Mouse (Mus musculus): ENCODE results near the gene Adrb1. TPM values are rescaled to one million over a fixed set of nuclear protein-coding genes. Genes with fewer than 3 reads are reported as not detected.
"Not testable (repeated sequence)": the region's sequence is repeated elsewhere in the genome, so short reads cannot be mapped to it uniquely, and the experiment has no call there.

Gene Adrb1
- polyA plus RNA-seq, 1 experiment from 2014 or later, result 4.0 TPM

GRCm38 (mm10) chr19:56750709-56751108 is 28.7 kb downstream of the Adrb1 start:
- Histone ChIP-seq H3K27me3 (no peaks in the 10 kb centered on the region), H3K9me3 (replicated peaks) (no peaks in the 10 kb centered on the region), H3K27ac (no peak overlapping the region), H3K36me3 (no peaks in the 10 kb centered on the region), H3K4me3 (no peak overlapping the region), H3K9ac (no peak overlapping the region), H3K4me2 (no peak overlapping the region), H3K4me1 (replicated peaks) (peaks cover 19% of the 10 kb centered on the region)
- 45% methylated on average over 4 of the region's 4 CpGs for WGBS
- ATAC-seq (replicated peaks; ENCODE audit: insufficient number of reproducible peaks, insufficient read depth, low FRiP score, low read depth), result no peak

DNA sequence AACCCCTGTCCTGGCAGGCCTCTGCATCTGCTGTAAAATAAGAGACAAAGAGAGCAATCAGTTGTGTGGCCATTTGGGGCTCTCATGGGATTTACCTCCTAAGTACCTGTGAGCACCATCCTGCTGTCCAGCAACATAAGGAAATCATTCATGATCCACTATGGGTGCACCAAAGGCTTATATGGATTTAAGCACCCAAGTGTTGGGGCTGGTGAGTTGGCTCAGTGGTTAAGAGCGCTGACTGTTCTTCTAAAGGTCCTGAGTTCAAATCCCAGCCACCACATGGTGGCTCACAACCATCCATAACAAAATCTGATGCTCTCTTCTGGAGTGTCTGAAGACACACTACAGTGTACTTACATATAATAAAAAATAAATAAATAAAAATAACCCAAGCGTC is 32.5 kb downstream of the Adrb1 start:
- ATAC-seq (replicated peaks; ENCODE audit: insufficient number of reproducible peaks, insufficient read depth, low FRiP score, low read depth); H3K4me2 ChIP-seq; H3K36me3 ChIP-seq; H3K27ac ChIP-seq; H3K9ac ChIP-seq; H3K27me3 ChIP-seq; H3K4me3 ChIP-seq; H3K9me3 ChIP-seq (replicated peaks): not testable (repeated sequence)
- 90% methylated on average over 2 of the region's 2 CpGs for WGBS
- peaks cover 15% of the 10 kb centered on the region for H3K4me1 ChIP-seq (replicated peaks)

DNA sequence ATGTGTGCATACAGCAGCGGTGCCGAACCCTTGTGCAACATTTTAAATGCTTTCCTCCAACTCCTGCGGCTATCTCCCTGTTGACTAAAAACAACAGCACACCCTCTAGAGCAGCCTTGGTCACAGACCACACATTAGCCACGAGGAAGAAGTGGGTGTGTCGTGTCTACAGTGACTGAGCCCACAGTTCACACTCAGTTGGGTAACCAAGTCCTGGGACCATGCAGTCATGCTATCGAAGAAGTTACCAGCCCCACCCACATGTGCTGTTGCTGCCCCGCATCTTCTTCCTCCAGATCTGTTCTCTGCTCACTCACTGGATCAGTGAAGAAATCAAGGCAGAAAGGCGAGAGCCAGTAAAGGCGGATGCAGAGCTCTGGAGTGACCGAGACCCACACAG is 34.4 kb downstream of the Adrb1 start:
- no peak for ATAC-seq (replicated peaks; ENCODE audit: insufficient number of reproducible peaks, insufficient read depth, low FRiP score, low read depth)
- no peaks in the 10 kb centered on the region for H3K36me3 ChIP-seq
- 79% methylated on average over 10 of the region's 10 CpGs for WGBS
- H3K4me3 ChIP-seq, result no peak overlapping the region
- H3K9me3 ChIP-seq (replicated peaks), result no peaks in the 10 kb centered on the region
- no peaks in the 10 kb centered on the region for H3K27me3 ChIP-seq
- H3K4me2 ChIP-seq, result no peak overlapping the region
- peaks cover 27% of the 10 kb centered on the region for H3K4me1 ChIP-seq (replicated peaks)
- H3K27ac ChIP-seq, result no peak overlapping the region
- no peak overlapping the region for H3K9ac ChIP-seq

- no peak overlapping the region for H3K9ac ChIP-seq
- H3K36me3 ChIP-seq, result no peaks in the 10 kb centered on the region
- no peaks in the 10 kb centered on the region for H3K9me3 ChIP-seq (replicated peaks)
- H3K4me1 ChIP-seq (replicated peaks), result peaks cover 32% of the 10 kb centered on the region
- WGBS, result 92% methylated on average over 2 of the region's 2 CpGs
- ATAC-seq (replicated peaks; ENCODE audit: insufficient number of reproducible peaks, insufficient read depth, low FRiP score, low read depth), result no peak
- H3K4me3 ChIP-seq, result no peak overlapping the region
- no peak overlapping the region for H3K4me2 ChIP-seq
- no peak overlapping the region for H3K27ac ChIP-seq
- H3K27me3 ChIP-seq, result no peaks in the 10 kb centered on the region
These were observed 36.3 kb downstream of the Adrb1 start for GRCm38 (mm10) chr19:56758311-56758710.

- H3K4me2 ChIP-seq, result no peak overlapping the region
- no peaks in the 10 kb centered on the region for H3K9me3 ChIP-seq (replicated peaks)
- no peak overlapping the region for H3K27ac ChIP-seq
- H3K36me3 ChIP-seq, result no peaks in the 10 kb centered on the region
- peaks cover 32% of the 10 kb centered on the region for H3K4me1 ChIP-seq (replicated peaks)
- no peak for ATAC-seq (replicated peaks; ENCODE audit: insufficient number of reproducible peaks, insufficient read depth, low FRiP score, low read depth)
- WGBS, result 60% methylated on average over 4 of the region's 4 CpGs
- no peak overlapping the region for H3K9ac ChIP-seq
- H3K27me3 ChIP-seq, result no peaks in the 10 kb centered on the region
- H3K4me3 ChIP-seq, result no peak overlapping the region
These were observed 37.7 kb downstream of the Adrb1 start for GRCm38 (mm10) chr19:56759740-56760139.

- ATAC-seq (replicated peaks; ENCODE audit: insufficient number of reproducible peaks, insufficient read depth, low FRiP score, low read depth), result no peak
- Histone ChIP-seq H3K9me3 (replicated peaks) (no peaks in the 10 kb centered on the region), H3K36me3 (no peaks in the 10 kb centered on the region), H3K9ac (no peak overlapping the region), H3K4me1 (replicated peaks) (peaks cover 32% of the 10 kb centered on the region), H3K27me3 (no peaks in the 10 kb centered on the region), H3K27ac (peak overlapping the region; percentile 64), H3K4me2 (no peak overlapping the region), H3K4me3 (no peak overlapping the region)
- 68% methylated on average over 8 of the region's 8 CpGs for WGBS
These were observed 38.4 kb downstream of the Adrb1 start for GRCm38 (mm10) chr19:56760306-56760940.

DNA sequence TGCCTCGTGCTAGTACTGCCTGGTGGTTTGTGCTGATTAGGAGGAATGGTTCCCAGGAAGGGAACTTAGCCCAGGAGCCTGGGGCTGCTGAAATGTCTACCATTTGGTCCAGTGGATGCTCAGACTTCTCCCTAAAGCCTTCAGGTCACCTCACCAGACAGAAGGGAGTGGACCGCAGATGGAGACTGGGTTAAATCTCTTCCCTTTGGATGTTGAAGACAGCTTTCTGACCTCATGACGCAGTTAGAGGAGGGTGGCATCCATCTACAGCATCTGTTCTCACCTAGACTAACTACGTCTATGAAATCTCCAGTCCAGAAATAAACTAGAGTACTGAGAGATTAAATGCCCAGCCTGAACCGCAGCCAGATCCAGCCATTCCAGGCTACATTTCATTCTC is 39.1 kb downstream of the Adrb1 start:
- Histone ChIP-seq H3K9me3 (replicated peaks) (no peaks in the 10 kb centered on the region), H3K36me3 (no peaks in the 10 kb centered on the region), H3K4me3 (no peak overlapping the region), H3K4me1 (replicated peaks) (peaks cover 32% of the 10 kb centered on the region), H3K4me2 (no peak overlapping the region), H3K27me3 (no peaks in the 10 kb centered on the region), H3K9ac (no peak overlapping the region), H3K27ac (peak overlapping the region; percentile 64)
- no peak; the same call in 1 of the 2 replicates for ATAC-seq (replicated peaks; ENCODE audit: insufficient number of reproducible peaks, insufficient read depth, low FRiP score, low read depth)
- WGBS, result 51% methylated on average over 5 of the region's 5 CpGs

- WGBS, result 80% methylated on average over 2 of the region's 2 CpGs
- Histone ChIP-seq H3K4me1 (replicated peaks) (peaks cover 30% of the 10 kb centered on the region), H3K27me3 (no peaks in the 10 kb centered on the region), H3K27ac (peak overlapping the region; percentile 64; the same call in 1 of the 2 replicates), H3K9ac (no peak overlapping the region), H3K9me3 (replicated peaks) (no peaks in the 10 kb centered on the region), H3K4me2 (no peak overlapping the region), H3K36me3 (no peaks in the 10 kb centered on the region), H3K4me3 (no peak overlapping the region)
- no peak for ATAC-seq (replicated peaks; ENCODE audit: insufficient number of reproducible peaks, insufficient read depth, low FRiP score, low read depth)
These were observed 39.7 kb downstream of the Adrb1 start for GRCm38 (mm10) chr19:56761727-56762126.

DNA sequence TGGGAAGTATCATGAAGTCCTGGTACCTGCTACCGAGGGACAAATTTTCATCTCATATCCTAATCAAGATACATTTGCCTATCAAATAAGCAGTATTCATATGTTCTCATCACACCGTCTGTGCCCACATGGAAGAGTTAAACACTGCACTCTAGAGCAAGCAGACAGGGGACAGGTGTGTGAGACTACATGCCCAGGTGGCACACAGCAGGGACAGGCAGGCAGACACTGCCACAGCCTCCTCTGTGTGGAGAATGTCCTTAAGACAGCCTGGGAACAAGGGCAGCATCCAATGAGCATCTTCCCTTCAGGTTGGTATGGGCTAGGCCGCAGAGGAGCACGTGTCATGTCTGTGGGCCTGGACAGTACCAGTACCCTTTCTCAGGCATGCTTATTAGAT is 40.7 kb downstream of the Adrb1 start:
- no peaks in the 10 kb centered on the region for H3K36me3 ChIP-seq
- H3K27me3 ChIP-seq, result no peaks in the 10 kb centered on the region
- H3K9ac ChIP-seq, result no peak overlapping the region
- no peak overlapping the region for H3K4me3 ChIP-seq
- no peaks in the 10 kb centered on the region for H3K9me3 ChIP-seq (replicated peaks)
- peaks cover 21% of the 10 kb centered on the region for H3K4me1 ChIP-seq (replicated peaks)
- no peak overlapping the region for H3K27ac ChIP-seq
- 92% methylated on average over 4 of the region's 4 CpGs for WGBS
- ATAC-seq (replicated peaks; ENCODE audit: insufficient number of reproducible peaks, insufficient read depth, low FRiP score, low read depth), result no peak
- H3K4me2 ChIP-seq, result no peak overlapping the region

DNA sequence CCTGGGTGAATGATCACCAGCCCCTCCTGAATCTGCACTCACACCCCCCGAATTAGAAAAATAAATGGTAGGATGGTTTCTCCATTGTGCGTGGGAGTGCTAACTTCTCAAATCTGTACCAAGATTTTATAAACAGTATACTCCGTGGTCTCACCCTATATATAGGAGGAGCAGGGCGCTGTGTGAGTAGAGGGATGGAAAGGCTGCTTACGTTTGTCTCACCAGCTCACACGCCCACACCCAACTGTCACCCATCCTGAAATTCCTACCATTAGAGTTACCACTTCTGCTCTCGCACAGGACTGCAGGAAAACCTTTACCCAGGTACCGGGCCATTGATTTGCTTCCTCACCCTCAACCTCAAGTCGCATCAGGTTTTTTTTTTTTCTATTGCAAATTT is 47.0 kb downstream of the Adrb1 start:
- WGBS, result 82% methylated on average over 9 of the region's 9 CpGs
- Histone ChIP-seq H3K9me3 (replicated peaks) (no peaks in the 10 kb centered on the region), H3K27me3 (no peaks in the 10 kb centered on the region), H3K4me3 (no peak overlapping the region), H3K9ac (no peak overlapping the region), H3K27ac (no peak overlapping the region), H3K36me3 (no peaks in the 10 kb centered on the region), H3K4me1 (replicated peaks) (peaks cover 19% of the 10 kb centered on the region), H3K4me2 (no peak overlapping the region)
- no peak for ATAC-seq (replicated peaks; ENCODE audit: insufficient number of reproducible peaks, insufficient read depth, low FRiP score, low read depth)

DNA sequence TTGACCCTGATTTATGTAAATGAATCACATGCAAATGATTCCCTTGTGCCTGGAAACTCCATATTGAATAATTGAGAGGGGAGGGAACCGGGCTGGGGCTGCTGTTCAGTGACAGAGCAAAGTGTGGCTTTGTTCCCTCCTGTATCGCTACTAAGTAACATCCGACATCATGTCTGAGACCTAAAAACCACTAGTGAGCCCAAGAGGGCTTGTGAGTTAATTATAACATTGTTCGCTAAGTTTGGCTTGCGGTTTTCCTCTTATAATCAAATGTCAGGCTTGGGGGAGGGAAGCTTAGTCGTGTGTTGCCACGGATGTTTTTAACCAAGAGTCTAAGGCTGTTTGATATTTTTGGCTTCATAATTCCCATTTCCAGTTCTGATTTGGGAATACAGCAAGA is 50.2 kb downstream of the Adrb1 start:
- peaks cover 49% of the 10 kb centered on the region for H3K4me1 ChIP-seq (replicated peaks)

DNA sequence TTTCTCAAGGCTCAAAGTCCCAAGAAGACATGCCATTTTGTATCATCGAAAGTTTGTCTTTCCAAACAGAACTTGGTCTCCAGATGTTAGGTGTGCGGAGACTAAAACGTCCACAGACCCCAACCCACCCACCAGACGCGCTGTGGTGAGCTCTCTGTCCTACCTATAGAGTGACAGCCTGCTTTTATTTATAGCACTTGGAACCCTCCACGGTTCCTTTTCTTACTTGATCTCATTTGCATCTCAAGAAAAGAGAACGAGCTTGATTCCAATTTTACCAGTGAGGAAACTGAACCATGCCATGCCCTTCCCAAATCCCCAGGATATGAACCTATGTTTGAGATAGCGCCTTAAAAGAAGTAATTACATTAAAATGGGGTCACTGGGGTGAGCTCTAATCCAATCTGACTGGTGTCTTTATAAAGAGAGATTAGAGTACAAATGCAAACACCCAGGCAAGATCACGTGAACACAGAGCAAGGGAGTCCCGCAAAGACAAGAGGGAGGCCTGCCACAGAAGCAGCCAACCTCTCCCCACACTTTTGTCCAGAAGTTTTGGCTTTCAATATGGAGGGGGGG is 51.5 kb downstream of the Adrb1 start:
- peak overlapping the region; percentile 82; the same call in 1 of the 2 replicates for H3K27ac ChIP-seq

More for the DNA sequence above, 50.2 kb downstream of the Adrb1 start:
- Histone ChIP-seq H3K9ac (no peak overlapping the region), H3K9me3 (replicated peaks) (no peaks in the 10 kb centered on the region), H3K36me3 (no peaks in the 10 kb centered on the region), H3K27ac (no peak overlapping the region), H3K4me3 (no peak overlapping the region), H3K4me2 (no peak overlapping the region), H3K27me3 (no peaks in the 10 kb centered on the region)
- 67% methylated on average over 7 of the region's 7 CpGs for WGBS
- ATAC-seq (replicated peaks; ENCODE audit: insufficient number of reproducible peaks, insufficient read depth, low FRiP score, low read depth), result no peak

More for the DNA sequence above, 51.5 kb downstream of the Adrb1 start:
- Histone ChIP-seq H3K4me3 (no peak overlapping the region), H3K27me3 (no peaks in the 10 kb centered on the region), H3K9ac (no peak overlapping the region), H3K4me1 (replicated peaks) (peaks cover 55% of the 10 kb centered on the region), H3K4me2 (no peak overlapping the region), H3K36me3 (no peaks in the 10 kb centered on the region), H3K9me3 (replicated peaks) (no peaks in the 10 kb centered on the region)
- no peak for ATAC-seq (replicated peaks; ENCODE audit: insufficient number of reproducible peaks, insufficient read depth, low FRiP score, low read depth)
- 64% methylated on average over 10 of the region's 10 CpGs for WGBS

Measured in heart, embryonic 15.5 days (tissue).